Mouse (Mus musculus) MEL (cell line): ENCODE results near the gene Fgf12.

ENCODE experiments used
- MAX ChIP-seq: IDR thresholded peaks from 2 replicates; pipeline ENCODE4 v1.6.1; 2011; ENCODE audit warnings: low read length, improper control_type of control experiment
- USF1 ChIP-seq: IDR thresholded peaks from 2 replicates; pipeline ENCODE4 v1.6.1; 2014; ENCODE audit warnings: low read depth, mild to moderate bottlenecking, inconsistent platforms, low read length, improper control_type of control experiment, moderate library complexity

DNA sequence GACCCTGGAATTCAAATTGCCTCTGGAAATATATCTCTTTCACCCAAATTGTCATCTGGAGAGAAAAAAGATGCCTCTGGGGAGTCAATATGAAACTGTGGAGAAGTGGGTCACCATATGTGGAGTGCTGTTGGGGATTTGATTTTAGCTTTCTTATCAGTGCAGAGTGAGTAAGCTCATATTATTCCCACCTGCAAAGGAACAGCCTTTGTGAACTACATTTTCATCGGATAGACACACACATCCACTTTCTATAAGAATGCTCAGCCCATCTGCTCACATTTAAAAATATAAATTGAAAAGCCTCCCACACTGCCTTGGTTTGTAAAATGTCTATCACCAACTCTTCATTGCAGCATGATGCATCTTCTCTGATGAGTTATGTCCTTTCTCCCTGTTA lies 149.7 kb downstream of the Fgf12 start:
- no peak for TF ChIP-seq USF1
- TF ChIP-seq MAX: no peak
